In the genomic region with DNA sequence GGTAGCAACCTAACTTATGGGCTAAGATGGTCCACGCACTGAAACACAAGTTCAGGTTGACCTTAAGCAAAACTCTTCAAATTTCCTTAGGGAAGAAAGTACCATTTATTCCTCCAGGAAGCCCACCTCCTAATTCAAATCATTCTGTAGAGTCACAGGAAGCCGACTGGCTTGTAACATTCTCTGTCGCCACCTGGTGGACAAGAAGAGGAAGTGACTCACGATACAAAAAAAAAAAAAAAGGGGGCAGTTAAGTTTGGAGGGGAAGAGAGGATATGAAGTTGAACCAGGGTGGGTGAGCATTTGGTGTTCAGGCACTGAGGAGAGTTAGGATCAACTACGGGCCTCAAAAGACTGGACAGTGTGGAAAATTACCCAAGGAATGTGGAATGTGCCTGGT, we compare ENCODE assay signal across 9 mouse cellular contexts. TPM values are rescaled to one million over a fixed set of nuclear protein-coding genes. Genes with fewer than 3 reads are reported as not detected.
DNase-seq lines count a peak whose midpoint lies in the region; ATAC-seq and TF ChIP-seq lines count a peak whose summit lies in the region.
"Had no signal": no experiment of that assay in that cellular context is flagged by ENCODE, and none has a peak within 500 bp of the region (broad histone marks: within the 10 kb centered on the region; RNA-seq: fewer than 3 reads in every experiment).

No protein-coding gene starts in this region.

- no peak overlapping the region for H3K27ac ChIP-seq in left cerebral cortex, adult 2 months
- no peak overlapping the region for H3K27ac ChIP-seq in midbrain, embryonic 13.5 days
- H3K27ac ChIP-seq: macrophage had no signal

- no peak overlapping the region for H3K4me3 ChIP-seq in left cerebral cortex, adult 2 months
- H3K4me3 ChIP-seq in midbrain, embryonic 13.5 days (replicated peaks): no peak overlapping the region

- 26% methylated on average over 5 of the region's 5 CpGs for WGBS in midbrain, embryonic 13.5 days

- TF ChIP-seq CTCF in left cerebral cortex, adult 2 months (IDR thresholded peaks at IDR 0.05): peak; percentile 69

- peak; percentile 22 to 51 for DNase-seq in cerebellum, postnatal 10 days
- no peak for DNase-seq in cerebellum, adult 11 months
- no peak for DNase-seq in left cerebral cortex, adult 2 months (ENCODE audit: extremely low spot score in 1 of 2, low spot score in 2 of 2)
- no peak for DNase-seq in left cerebral cortex, adult 9 months (ENCODE audit: low spot score in 2 of 2)
- DNase-seq in lung, postnatal 10 days: peak; percentile 11
- no peak for DNase-seq in testis, postnatal 14 days (ENCODE audit: low spot score)

- H3K36me3 ChIP-seq in midbrain, embryonic 13.5 days: no peaks in the 10 kb centered on the region

- H3K9ac ChIP-seq in midbrain, embryonic 13.5 days (replicated peaks): no peak overlapping the region

- intact Hi-C loops in left cerebral cortex, adult 2 months (cut with DNase I): loop anchor here (5.0 to 10.0 kb wide), 2 partner anchors 409 to 622 kb away; no protein-coding TSS in a partner anchor

- no peaks in the 10 kb centered on the region for H3K4me1 ChIP-seq in midbrain, embryonic 13.5 days (replicated peaks)

- ATAC-seq in activated CD4-positive, CD25-positive, alpha-beta regulatory T cell, adult 4 months: peak; percentile 57
- no peak for ATAC-seq in midbrain, embryonic 13.5 days

- no peaks in the 10 kb centered on the region for H3K27me3 ChIP-seq in midbrain, embryonic 13.5 days

- no peak overlapping the region for H3K4me2 ChIP-seq in midbrain, embryonic 13.5 days (replicated peaks)

- no peaks in the 10 kb centered on the region for H3K9me3 ChIP-seq in midbrain, embryonic 13.5 days

RNA-seq across cellular contexts. Expression of gene Enox2, which starts 18.6 kb away (rescaled TPM):
- 10 to 100 TPM in 1 of 2 experiments, 1 to 10 TPM in 1; 9.5 to 10.0 TPM for total RNA-seq in left cerebral cortex, adult 2 months (2021)
- 1 to 10 TPM; 7.8 to 8.9 TPM for polyA plus RNA-seq in activated CD4-positive, CD25-positive, alpha-beta regulatory T cell, adult 4 months (2017; shearing (Covaris generic))
- polyA plus RNA-seq in midbrain, embryonic 13.5 days (2015; fragmentation: Nextera tagmentation; extraction: Ambion mirVana): 9.0 and 10.3 TPM in 2 replicates

Comparison
In these comparisons a context has a peak if more than half of its experiments do, and no peak if none do; other contexts are left out.
1. DNase-seq: peak in cerebellum, postnatal 10 days (2 of 2) and lung, postnatal 10 days (single experiment); none in cerebellum, adult 11 months (single experiment), left cerebral cortex, adult 2 months (0 of 2), left cerebral cortex, adult 9 months (0 of 2) and testis, postnatal 14 days (single experiment).